ENCODE assay signal across 11 mouse cellular contexts in genomic region chr8:120472230-120472629, GRCm38 (mm10).
DNase-seq lines count a peak whose midpoint lies in the region; ATAC-seq and TF ChIP-seq lines count a peak whose summit lies in the region.
"Had no signal": no experiment of that assay in that cellular context is flagged by ENCODE, and none has a peak within 500 bp of the region (broad histone marks: within the 10 kb centered on the region; RNA-seq: fewer than 3 reads in every experiment).

No protein-coding gene starts in this region.

- TF ChIP-seq EP300 in lung, postnatal 0 days (IDR thresholded peaks at IDR 0.05) = no peak

- no peak for DNase-seq in intestine, embryonic 14.5 days (ENCODE audit: low spot score)
- DNase-seq in embryonic facial prominence, embryonic 10.5 days (ENCODE audit: low spot score) = no peak
- no peak for DNase-seq in hindbrain, embryonic 11.5 days (ENCODE audit: low spot score)
- DNase-seq in midbrain, postnatal 0 days (ENCODE audit: low spot score) = peak; percentile 55
- no peak for DNase-seq in adrenal gland, postnatal 4 days (ENCODE audit: low spot score in 2 of 2)
- DNase-seq in lung, postnatal 0 days (ENCODE audit: low spot score) = no peak
- DNase-seq: liver; right cerebral cortex, postnatal 14 days had no signal

- H3K4me3 ChIP-seq in intestine, embryonic 14.5 days (ENCODE audit: low read depth, low read length) = no peak overlapping the region
- H3K4me3 ChIP-seq in intestine, postnatal 0 days (ENCODE audit: low read depth, low read length) = no peak overlapping the region
- H3K4me3 ChIP-seq in embryonic facial prominence, embryonic 10.5 days = 0 out of 2 replicates have a peak overlapping the region, but pooled peaks have one; percentile 11
- no peak overlapping the region for H3K4me3 ChIP-seq in hindbrain, embryonic 11.5 days (ENCODE audit: low read depth, low read length)
- H3K4me3 ChIP-seq in midbrain, postnatal 0 days (ENCODE audit: low read depth, low read length) = no peak overlapping the region
- H3K4me3 ChIP-seq in lung, postnatal 0 days (ENCODE audit: low read depth, low read length) = no peak overlapping the region
- H3K4me3 ChIP-seq: erythroblast, embryonic 14.5 days had no signal

- TF ChIP-seq CTCF in intestine, postnatal 0 days (IDR thresholded peaks at IDR 0.05; ENCODE audit: low read depth) = no peak
- TF ChIP-seq CTCF in midbrain, postnatal 0 days (IDR thresholded peaks at IDR 0.05) = no peak
- no peak for TF ChIP-seq CTCF in lung, postnatal 0 days (IDR thresholded peaks at IDR 0.05)

- ATAC-seq in intestine, embryonic 14.5 days (replicated peaks; ENCODE audit: low FRiP score, low TSS enrichment, low read depth) = no peak
- ATAC-seq in intestine, postnatal 0 days = no peak
- ATAC-seq in hindbrain, embryonic 11.5 days (ENCODE audit: low FRiP score) = no peak
- no peak for ATAC-seq in midbrain, postnatal 0 days (ENCODE audit: low FRiP score)
- ATAC-seq in lung, postnatal 0 days = no peak

- H3K36me3 ChIP-seq in intestine, embryonic 14.5 days (ENCODE audit: control insufficient read depth, insufficient read depth, low read length) = no peaks in the 10 kb centered on the region
- H3K36me3 ChIP-seq in intestine, postnatal 0 days (ENCODE audit: control insufficient read depth, insufficient read depth) = no peaks in the 10 kb centered on the region
- no peaks in the 10 kb centered on the region for H3K36me3 ChIP-seq in embryonic facial prominence, embryonic 10.5 days (replicated peaks)
- H3K36me3 ChIP-seq in hindbrain, embryonic 11.5 days (ENCODE audit: control insufficient read depth, insufficient read depth, low read length) = no peaks in the 10 kb centered on the region
- H3K36me3 ChIP-seq in midbrain, postnatal 0 days (ENCODE audit: insufficient read depth, low read length) = no peaks in the 10 kb centered on the region
- H3K36me3 ChIP-seq in lung, postnatal 0 days (ENCODE audit: insufficient read depth, low read length) = no peaks in the 10 kb centered on the region

- H3K27me3 ChIP-seq in intestine, embryonic 14.5 days (replicated peaks; ENCODE audit: control insufficient read depth, insufficient read depth, low read length) = no peaks in the 10 kb centered on the region
- peaks cover 5% of the 10 kb centered on the region; the same call in 1 of the 2 replicates for H3K27me3 ChIP-seq in intestine, postnatal 0 days (replicated peaks; ENCODE audit: control insufficient read depth, insufficient read depth, low read length)
- H3K27me3 ChIP-seq in embryonic facial prominence, embryonic 10.5 days (replicated peaks; ENCODE audit: low read depth, poor library complexity, severe bottlenecking) = peaks cover 20% of the 10 kb centered on the region
- no peaks in the 10 kb centered on the region for H3K27me3 ChIP-seq in hindbrain, embryonic 11.5 days (ENCODE audit: control insufficient read depth, insufficient read depth, low read length)
- no peaks in the 10 kb centered on the region for H3K27me3 ChIP-seq in midbrain, postnatal 0 days (ENCODE audit: insufficient read depth, low read length)
- no peaks in the 10 kb centered on the region for H3K27me3 ChIP-seq in lung, postnatal 0 days (replicated peaks; ENCODE audit: insufficient read depth, low read length)
- H3K27me3 ChIP-seq: CH12.LX had no signal

- peak overlapping the region; percentile 22 for H3K4me2 ChIP-seq in intestine, embryonic 14.5 days (ENCODE audit: low read length)
- H3K4me2 ChIP-seq in intestine, postnatal 0 days (replicated peaks; ENCODE audit: low read depth) = no peak overlapping the region
- no peak overlapping the region for H3K4me2 ChIP-seq in hindbrain, embryonic 11.5 days (replicated peaks; ENCODE audit: low read depth, low read length)
- no peak overlapping the region for H3K4me2 ChIP-seq in midbrain, postnatal 0 days (ENCODE audit: low read depth, low read length, poor library complexity, severe bottlenecking)
- H3K4me2 ChIP-seq in lung, postnatal 0 days (replicated peaks; ENCODE audit: low read depth, low read length) = no peak overlapping the region

- H3K9ac ChIP-seq in intestine, embryonic 14.5 days (ENCODE audit: low read length) = no peak overlapping the region
- H3K9ac ChIP-seq in intestine, postnatal 0 days (ENCODE audit: low read depth, low read length) = no peak overlapping the region
- no peak overlapping the region for H3K9ac ChIP-seq in hindbrain, embryonic 11.5 days (ENCODE audit: low read depth, low read length)
- 0 out of 2 replicates have a peak overlapping the region, but pooled peaks have one; percentile 19 for H3K9ac ChIP-seq in midbrain, postnatal 0 days (replicated peaks; ENCODE audit: low read length, poor library complexity, severe bottlenecking)
- no peak overlapping the region for H3K9ac ChIP-seq in lung, postnatal 0 days (replicated peaks; ENCODE audit: low read depth)

- H3K4me1 ChIP-seq in intestine, embryonic 14.5 days (replicated peaks; ENCODE audit: control insufficient read depth, insufficient read depth, low read length) = peaks cover 46% of the 10 kb centered on the region
- peaks cover 6% of the 10 kb centered on the region; the same call in 1 of the 2 replicates for H3K4me1 ChIP-seq in intestine, postnatal 0 days (replicated peaks; ENCODE audit: control insufficient read depth, insufficient read depth, low read length)
- H3K4me1 ChIP-seq in embryonic facial prominence, embryonic 10.5 days = peaks cover 91% of the 10 kb centered on the region
- H3K4me1 ChIP-seq in hindbrain, embryonic 11.5 days (replicated peaks; ENCODE audit: control insufficient read depth, insufficient read depth, low read length) = peaks cover 23% of the 10 kb centered on the region
- peaks cover 10% of the 10 kb centered on the region; the same call in 1 of the 2 replicates for H3K4me1 ChIP-seq in midbrain, postnatal 0 days (ENCODE audit: insufficient read depth, low read length)
- peaks cover 20% of the 10 kb centered on the region for H3K4me1 ChIP-seq in lung, postnatal 0 days (ENCODE audit: insufficient read depth, low read depth, low read length)

- no peaks in the 10 kb centered on the region for H3K9me3 ChIP-seq in intestine, embryonic 14.5 days (ENCODE audit: control insufficient read depth, low read length)
- H3K9me3 ChIP-seq in intestine, postnatal 0 days (ENCODE audit: control insufficient read depth) = no peaks in the 10 kb centered on the region
- no peaks in the 10 kb centered on the region for H3K9me3 ChIP-seq in embryonic facial prominence, embryonic 10.5 days
- H3K9me3 ChIP-seq in hindbrain, embryonic 11.5 days (ENCODE audit: control insufficient read depth, low read length) = no peaks in the 10 kb centered on the region
- H3K9me3 ChIP-seq in midbrain, postnatal 0 days (ENCODE audit: low read length) = no peaks in the 10 kb centered on the region
- no peaks in the 10 kb centered on the region for H3K9me3 ChIP-seq in lung, postnatal 0 days (ENCODE audit: low read length)

- H3K27ac ChIP-seq in intestine, embryonic 14.5 days (ENCODE audit: low read depth) = peak overlapping the region; percentile 38; the same call in 1 of the 2 replicates
- H3K27ac ChIP-seq in intestine, postnatal 0 days (ENCODE audit: low read depth, low read length) = no peak overlapping the region
- H3K27ac ChIP-seq in embryonic facial prominence, embryonic 10.5 days (replicated peaks) = peak overlapping the region; percentile 32; the same call in 1 of the 2 replicates
- peak overlapping the region; percentile 67 for H3K27ac ChIP-seq in hindbrain, embryonic 11.5 days (ENCODE audit: low read depth, low read length)
- peak overlapping the region; percentile 59 for H3K27ac ChIP-seq in midbrain, postnatal 0 days (ENCODE audit: low read depth, low read length)
- H3K27ac ChIP-seq in lung, postnatal 0 days (ENCODE audit: low read length) = no peak overlapping the region

- 17% methylated on average over 16 of the region's 16 CpGs for WGBS in intestine, embryonic 14.5 days
- WGBS in intestine, postnatal 0 days = 52% methylated on average over 16 of the region's 16 CpGs
- WGBS in embryonic facial prominence, embryonic 10.5 days = 41% methylated on average over 16 of the region's 16 CpGs
- 43% methylated on average over 16 of the region's 16 CpGs for WGBS in hindbrain, embryonic 11.5 days
- 23% methylated on average over 16 of the region's 16 CpGs for WGBS in midbrain, postnatal 0 days
- 34% methylated on average over 16 of the region's 16 CpGs for WGBS in lung, postnatal 0 days

Comparison
In these comparisons a context has a peak if more than half of its experiments do, and no peak if none do; other contexts are left out.
1. H3K27ac ChIP-seq: peak in intestine, embryonic 14.5 days (single experiment), embryonic facial prominence, embryonic 10.5 days (single experiment), hindbrain, embryonic 11.5 days (single experiment) and midbrain, postnatal 0 days (single experiment); none in intestine, postnatal 0 days (single experiment) and lung, postnatal 0 days (single experiment).